Mouse (Mus musculus): Measurements from ENCODE around the gene D130043K22Rik. TPM values are rescaled to one million over a fixed set of nuclear protein-coding genes. Genes with fewer than 3 reads are reported as not detected.
"Not testable (repeated sequence)": the region's sequence is repeated elsewhere in the genome, so short reads cannot be mapped to it uniquely, and the experiment has no call there.

The D130043K22Rik gene
- polyA plus RNA-seq, 1 experiment from 2014 or later: 0.11 TPM

- WGBS (ENCODE audit: insufficient replicate concordance): 43% methylated on average over 2 of the region's 2 CpGs
- H3K4me2 ChIP-seq: peak overlapping the region; percentile 78
- H3K4me3 ChIP-seq: peak overlapping the region; percentile 97
- H3K27me3 ChIP-seq (replicated peaks): no peaks in the 10 kb centered on the region
- no peak for ATAC-seq
- H3K27ac ChIP-seq: 0 out of 2 replicates have a peak overlapping the region, but pooled peaks have one; percentile 98
- peak overlapping the region; percentile 98 for H3K9ac ChIP-seq
- H3K36me3 ChIP-seq: peaks cover 23% of the 10 kb centered on the region
- no peaks in the 10 kb centered on the region for H3K9me3 ChIP-seq (replicated peaks)
- peaks cover 32% of the 10 kb centered on the region for H3K4me1 ChIP-seq
Observed at GRCm38 (mm10) chr13:24832811-24833155, 12.2 kb upstream of the D130043K22Rik start.

- Histone ChIP-seq H3K4me1 (peaks cover 22% of the 10 kb centered on the region), H3K36me3 (peaks cover 63% of the 10 kb centered on the region)
- not testable (repeated sequence) for ATAC-seq; H3K9ac ChIP-seq; H3K27me3 ChIP-seq (replicated peaks); H3K4me2 ChIP-seq; H3K27ac ChIP-seq; H3K9me3 ChIP-seq (replicated peaks); H3K4me3 ChIP-seq
- WGBS (ENCODE audit: insufficient replicate concordance): 84% methylated on average over 8 of the region's 8 CpGs
Observed at GRCm38 (mm10) chr13:24837765-24838164, 7.2 kb upstream of the D130043K22Rik start.

GRCm38 (mm10) chr13:24839831-24840230 lies 5.1 kb upstream of the D130043K22Rik start:
- Histone ChIP-seq H3K4me1 (peaks cover 12% of the 10 kb centered on the region), H3K4me3 (no peak overlapping the region), H3K4me2 (no peak overlapping the region), H3K9ac (no peak overlapping the region), H3K9me3 (replicated peaks) (no peaks in the 10 kb centered on the region), H3K27me3 (replicated peaks) (peaks cover 3% of the 10 kb centered on the region; the same call in 1 of the 2 replicates), H3K36me3 (peaks cover 61% of the 10 kb centered on the region), H3K27ac (no peak overlapping the region)
- 49% methylated on average over 3 of the region's 3 CpGs for WGBS (ENCODE audit: insufficient replicate concordance)
- ATAC-seq: no peak

DNA sequence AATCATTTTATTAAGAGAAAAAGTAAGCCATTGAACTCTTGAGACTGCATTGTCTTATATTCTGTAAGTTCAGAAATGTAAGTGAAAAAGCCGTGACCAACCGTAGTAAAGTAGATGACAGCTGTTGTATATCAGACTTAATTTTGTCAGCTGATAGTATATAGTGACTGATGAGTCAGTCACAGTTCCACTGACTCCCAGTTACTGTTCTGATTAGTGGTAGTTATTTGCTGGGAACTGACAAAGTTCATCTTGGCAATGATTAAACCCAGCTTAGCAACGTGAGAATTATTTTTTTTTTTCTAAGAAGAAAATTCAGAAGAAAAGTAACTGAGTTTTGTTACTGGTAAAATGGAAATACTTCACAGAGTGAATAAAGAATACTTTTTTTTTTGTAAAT lies 3.2 kb upstream of the D130043K22Rik start:
- Histone ChIP-seq H3K27ac (no peak overlapping the region), H3K36me3 (peaks cover 48% of the 10 kb centered on the region), H3K27me3 (replicated peaks) (peaks cover 9% of the 10 kb centered on the region; the same call in 1 of the 2 replicates), H3K4me3 (no peak overlapping the region), H3K4me2 (no peak overlapping the region), H3K9ac (no peak overlapping the region), H3K4me1 (peaks cover 10% of the 10 kb centered on the region), H3K9me3 (replicated peaks) (no peaks in the 10 kb centered on the region)
- no peak for ATAC-seq
- WGBS (ENCODE audit: insufficient replicate concordance): 78% methylated on average over 3 of the region's 3 CpGs

GRCm38 (mm10) chr13:24849318-24849717 lies 4.4 kb downstream of the D130043K22Rik start:
- 77% methylated on average over 4 of the region's 4 CpGs for WGBS (ENCODE audit: insufficient replicate concordance)
- Histone ChIP-seq H3K27me3 (replicated peaks) (peaks cover 9% of the 10 kb centered on the region; the same call in 1 of the 2 replicates), H3K9me3 (replicated peaks) (no peaks in the 10 kb centered on the region), H3K4me3 (no peak overlapping the region), H3K27ac (no peak overlapping the region), H3K4me1 (peaks cover 10% of the 10 kb centered on the region), H3K36me3 (no peaks in the 10 kb centered on the region), H3K9ac (no peak overlapping the region), H3K4me2 (no peak overlapping the region)
- ATAC-seq: no peak

DNA sequence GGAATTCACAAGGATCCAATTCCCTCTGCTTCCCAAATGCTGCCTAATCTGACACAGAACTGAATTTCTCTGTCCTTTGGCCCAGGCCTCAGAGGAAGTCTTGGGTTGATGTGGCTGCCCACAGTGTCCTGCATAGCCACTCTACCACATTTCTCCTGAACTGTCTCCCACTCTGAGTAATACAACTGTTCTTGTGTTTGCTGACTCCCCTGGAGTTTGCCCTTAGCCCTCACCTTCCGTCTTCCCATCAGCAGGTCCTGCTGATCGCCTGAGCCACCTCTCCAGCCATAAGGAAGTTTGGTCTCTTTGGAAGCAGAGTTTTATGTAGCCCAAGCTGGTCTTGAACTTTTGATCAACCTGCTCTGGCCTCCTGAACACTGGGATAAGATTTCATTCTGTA lies 7.1 kb downstream of the D130043K22Rik start:
- Histone ChIP-seq H3K4me3 (no peak overlapping the region), H3K27ac (no peak overlapping the region), H3K36me3 (no peaks in the 10 kb centered on the region), H3K27me3 (replicated peaks) (no peaks in the 10 kb centered on the region), H3K4me2 (no peak overlapping the region), H3K9me3 (replicated peaks) (no peaks in the 10 kb centered on the region), H3K4me1 (no peaks in the 10 kb centered on the region), H3K9ac (no peak overlapping the region)
- WGBS (ENCODE audit: insufficient replicate concordance): 63% methylated on average over 2 of the region's 2 CpGs
- no peak for ATAC-seq

- H3K4me1 ChIP-seq: no peaks in the 10 kb centered on the region
- no peak for ATAC-seq
- H3K9ac ChIP-seq: no peak overlapping the region
- H3K4me3 ChIP-seq: no peak overlapping the region
- H3K4me2 ChIP-seq: no peak overlapping the region
- no peaks in the 10 kb centered on the region for H3K36me3 ChIP-seq
- no peaks in the 10 kb centered on the region for H3K9me3 ChIP-seq (replicated peaks)
- H3K27me3 ChIP-seq (replicated peaks): no peaks in the 10 kb centered on the region
- 36% methylated on average over 3 of the region's 3 CpGs for WGBS (ENCODE audit: insufficient replicate concordance)
- H3K27ac ChIP-seq: no peak overlapping the region
Observed at GRCm38 (mm10) chr13:24852570-24852969, 7.6 kb downstream of the D130043K22Rik start.

GRCm38 (mm10) chr13:24859115-24859514 lies 14.2 kb downstream of the D130043K22Rik start:
- no peak overlapping the region for H3K4me3 ChIP-seq
- no peak overlapping the region for H3K9ac ChIP-seq
- ATAC-seq: no peak
- H3K36me3 ChIP-seq: no peaks in the 10 kb centered on the region
- no peaks in the 10 kb centered on the region for H3K9me3 ChIP-seq (replicated peaks)
- no peaks in the 10 kb centered on the region; the same call in 1 of the 2 replicates for H3K4me1 ChIP-seq
- no peak overlapping the region for H3K4me2 ChIP-seq
- H3K27me3 ChIP-seq (replicated peaks): no peaks in the 10 kb centered on the region; the same call in 1 of the 2 replicates
- H3K27ac ChIP-seq: no peak overlapping the region

DNA sequence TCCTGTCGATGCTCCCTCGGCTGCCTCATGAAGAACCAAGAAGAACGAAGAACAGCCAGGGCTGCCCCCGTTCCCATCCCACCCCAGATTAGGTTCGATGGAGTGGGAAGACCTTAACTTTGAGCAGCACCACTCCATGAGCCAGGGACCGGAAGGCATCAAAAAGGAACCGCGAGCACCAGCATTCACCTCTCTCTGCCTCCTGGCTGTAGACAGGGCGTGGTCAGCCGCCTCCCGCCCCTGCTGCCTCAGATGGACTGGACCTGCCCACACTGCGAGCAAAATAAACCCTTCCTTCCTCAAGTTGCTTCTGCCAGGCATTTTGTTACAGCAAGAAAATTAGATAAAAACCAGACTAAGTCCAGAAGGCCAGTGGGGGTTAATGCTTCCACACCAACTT lies 16.1 kb downstream of the D130043K22Rik start:
- H3K9ac ChIP-seq: no peak overlapping the region
- H3K27me3 ChIP-seq (replicated peaks): no peaks in the 10 kb centered on the region; the same call in 1 of the 2 replicates
- H3K27ac ChIP-seq: no peak overlapping the region
- ATAC-seq: no peak
- H3K4me2 ChIP-seq: no peak overlapping the region
- no peaks in the 10 kb centered on the region for H3K36me3 ChIP-seq
- peaks cover 2% of the 10 kb centered on the region; the same call in 1 of the 2 replicates for H3K4me1 ChIP-seq
- WGBS (ENCODE audit: insufficient replicate concordance): 62% methylated on average over 12 of the region's 12 CpGs
- H3K9me3 ChIP-seq (replicated peaks): no peaks in the 10 kb centered on the region
- H3K4me3 ChIP-seq: no peak overlapping the region

GRCm38 (mm10) chr13:24862021-24862420 lies 17.1 kb downstream of the D130043K22Rik start:
- Histone ChIP-seq H3K4me2 (no peak overlapping the region), H3K27ac (no peak overlapping the region), H3K4me3 (no peak overlapping the region), H3K9me3 (replicated peaks) (no peaks in the 10 kb centered on the region), H3K27me3 (replicated peaks) (no peaks in the 10 kb centered on the region; the same call in 1 of the 2 replicates), H3K4me1 (peaks cover 11% of the 10 kb centered on the region), H3K36me3 (no peaks in the 10 kb centered on the region), H3K9ac (no peak overlapping the region)
- ATAC-seq: no peak
- 71% methylated on average over 7 of the region's 7 CpGs for WGBS (ENCODE audit: insufficient replicate concordance)

- Histone ChIP-seq H3K9ac (no peak overlapping the region), H3K9me3 (replicated peaks) (no peaks in the 10 kb centered on the region), H3K4me1 (peaks cover 13% of the 10 kb centered on the region), H3K4me3 (no peak overlapping the region), H3K4me2 (no peak overlapping the region), H3K36me3 (no peaks in the 10 kb centered on the region), H3K27ac (no peak overlapping the region), H3K27me3 (replicated peaks) (no peaks in the 10 kb centered on the region; the same call in 1 of the 2 replicates)
- ATAC-seq: peak; percentile 32; the same call in 1 of the 2 replicates
- WGBS (ENCODE audit: insufficient replicate concordance): 43% methylated on average over 7 of the region's 7 CpGs
Observed at GRCm38 (mm10) chr13:24862520-24862919, 17.6 kb downstream of the D130043K22Rik start.

DNA sequence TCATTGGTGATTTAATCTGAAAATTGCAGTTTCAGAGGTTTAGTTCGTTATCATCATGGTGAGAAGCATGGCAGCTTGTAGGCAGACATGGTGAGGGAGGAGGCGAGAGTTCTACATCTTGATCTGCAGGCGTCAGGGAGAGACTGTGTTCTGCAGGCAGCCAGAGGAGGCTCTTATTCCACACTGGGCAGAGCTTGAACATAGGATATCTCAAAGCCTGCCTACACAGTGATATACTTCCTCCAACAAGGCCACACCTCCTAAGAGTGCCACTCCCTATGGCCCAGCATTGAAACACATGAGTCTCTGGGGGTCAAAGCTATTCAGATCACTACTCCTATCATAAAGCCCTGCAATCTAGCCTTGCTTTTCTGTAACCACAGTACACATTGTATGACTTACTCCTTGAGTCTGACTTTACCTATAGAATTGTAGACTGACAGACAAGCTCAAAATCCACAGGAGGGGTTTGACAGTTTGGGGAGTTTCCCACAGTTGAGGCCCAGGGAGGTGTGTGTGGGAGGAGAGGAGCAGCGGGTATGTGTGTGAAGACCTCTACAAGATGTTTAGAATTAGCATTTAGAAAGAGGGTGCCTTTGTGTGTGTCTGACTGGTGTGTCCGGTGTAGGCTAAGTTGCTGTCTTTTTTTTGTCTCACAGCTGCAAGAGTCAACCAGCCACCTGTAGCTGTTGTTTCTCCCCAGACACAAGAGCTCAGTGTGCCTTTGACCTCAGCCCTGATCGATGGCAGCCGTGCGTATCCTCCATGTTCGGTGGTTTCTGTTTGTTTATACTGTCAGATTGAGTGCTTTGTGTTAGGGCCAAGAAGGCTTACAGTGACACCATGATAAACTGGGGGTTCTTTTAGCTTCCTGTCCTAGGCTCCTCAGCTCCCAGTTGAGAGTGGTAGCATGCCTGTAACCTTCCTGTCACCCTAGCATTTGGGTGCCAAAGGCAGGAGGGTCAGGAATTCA lies 21.8 kb downstream of the D130043K22Rik start:
- no peak overlapping the region for H3K4me3 ChIP-seq
- H3K4me2 ChIP-seq: no peak overlapping the region
- no peaks in the 10 kb centered on the region for H3K9me3 ChIP-seq (replicated peaks)
- no peak overlapping the region for H3K9ac ChIP-seq
- peaks cover 13% of the 10 kb centered on the region; the same call in 1 of the 2 replicates for H3K4me1 ChIP-seq
- no peaks in the 10 kb centered on the region for H3K27me3 ChIP-seq (replicated peaks)
- no peak overlapping the region for H3K27ac ChIP-seq
- H3K36me3 ChIP-seq: no peaks in the 10 kb centered on the region
- no peak for ATAC-seq
- 55% methylated on average over 9 of the region's 9 CpGs for WGBS (ENCODE audit: insufficient replicate concordance)
